Mouse (Mus musculus) embryonic facial prominence, embryonic 11.5 days (tissue): ENCODE results near the gene Tpmt. TPM values are rescaled to one million over a fixed set of nuclear protein-coding genes. Genes with fewer than 3 reads are reported as not detected.

Source experiments
- ATAC-seq: fragments of 200-750 bp; cut with Nextera tagmentation; replicated peaks from 2 replicates; pipeline ENCODE4 v1.8.0; 2017; ENCODE audit warnings: low read depth; ENCODE audit not compliant: insufficient number of reproducible peaks, low FRiP score, low TSS enrichment
- DNase-seq: peaks from one replicate; pipeline ENCODE4 v3.0.0-alpha.2; 2015; ENCODE audit warnings: low spot score
- H3K27ac ChIP-seq: fragments of 300-500 bp; sonication (generic); replicated peaks from 2 replicates; pipeline ENCODE4 v1.5.1; 2014; ENCODE audit warnings: mild to moderate bottlenecking, low read depth, low read length, control low read depth
- H3K27me3 ChIP-seq: fragments of 300-500 bp; sonication (generic); 2 replicates; pipeline ENCODE4 v1.6.1; 2014; ENCODE audit warnings: mild to moderate bottlenecking, low read length, moderate library complexity, mixed read lengths; ENCODE audit not compliant: control insufficient read depth, insufficient read depth
- H3K36me3 ChIP-seq: fragments of 300-500 bp; sonication (generic); replicated peaks from 2 replicates; pipeline ENCODE4 v1.6.1; 2014; ENCODE audit warnings: low read depth, mild to moderate bottlenecking, low read length, moderate library complexity, mixed read lengths; ENCODE audit not compliant: control insufficient read depth, insufficient read depth
- H3K4me1 ChIP-seq: fragments of 300-500 bp; sonication (generic); 2 replicates; pipeline ENCODE4 v1.6.1; 2014; ENCODE audit warnings: low read length, mixed read lengths; ENCODE audit not compliant: control insufficient read depth, insufficient read depth
- H3K4me2 ChIP-seq: fragments of 300-500 bp; sonication (generic); 2 replicates; pipeline ENCODE4 v1.6.1; 2014; ENCODE audit warnings: low read depth, mild to moderate bottlenecking, control low read depth, low read length, moderate library complexity
- H3K4me3 ChIP-seq: fragments of 300-500 bp; sonication (generic); 2 replicates; pipeline ENCODE4 v1.5.1; 2014; ENCODE audit warnings: low read depth, low read length, control low read depth
- H3K9ac ChIP-seq: fragments of 300-500 bp; sonication (generic); replicated peaks from 2 replicates; pipeline ENCODE4 v1.6.1; 2014; ENCODE audit warnings: mild to moderate bottlenecking, control low read depth, low read length
- H3K9me3 ChIP-seq: fragments of 300-500 bp; sonication (generic); replicated peaks from 2 replicates; pipeline ENCODE4 v1.6.1; 2016; ENCODE audit warnings: mild to moderate bottlenecking, low read length, inconsistent platforms, mixed read lengths; ENCODE audit not compliant: control insufficient read depth
- WGBS: fragments of 180-500 bp; shearing (Covaris S2); extraction: QIAGEN DNeasy Blood & Tissue Kit; methylation state at CpG from one replicate; pipeline ENCODE4 v1.1.7; 2014; 5-methylcytosine and 5-hydroxymethylcytosine counted together
- polyA plus RNA-seq: library from polyadenylated mRNA; unstranded; fragments of >200 nt; fragmentation: Nextera tagmentation; extraction: Ambion mirVana; gene quantifications from 2 replicates; pipeline ENCODE4 v1.2.1, GENCODE M21; 2014

Tpmt gene
- polyA plus RNA-seq, 1 experiment from 2014 or later = 32.2 TPM

- no peak overlapping the region for H3K4me2 ChIP-seq
- DNase-seq (no peak), ATAC-seq (no peak)
- 98% methylated on average over 5 of the region's 5 CpGs for WGBS
- H3K36me3 ChIP-seq = no peaks in the 10 kb centered on the region
- no peaks in the 10 kb centered on the region; the same call in 1 of the 2 replicates for H3K4me1 ChIP-seq
- no peaks in the 10 kb centered on the region for H3K27me3 ChIP-seq
- no peak overlapping the region for H3K4me3 ChIP-seq
- H3K9me3 ChIP-seq = no peaks in the 10 kb centered on the region
- no peak overlapping the region for H3K27ac ChIP-seq
- no peak overlapping the region for H3K9ac ChIP-seq
Measured at GRCm38 (mm10) chr13:47040061-47040460, 4.5 kb downstream of the Tpmt start.

GRCm38 (mm10) chr13:47037946-47038345, 6.6 kb downstream of the Tpmt start:
- H3K9ac ChIP-seq = no peak overlapping the region
- H3K27ac ChIP-seq = no peak overlapping the region
- WGBS = 85% methylated on average over 6 of the region's 6 CpGs
- H3K4me1 ChIP-seq = no peaks in the 10 kb centered on the region
- H3K9me3 ChIP-seq = no peaks in the 10 kb centered on the region
- H3K4me2 ChIP-seq = no peak overlapping the region
- no peak for ATAC-seq
- H3K27me3 ChIP-seq = no peaks in the 10 kb centered on the region
- DNase-seq = no peak
- H3K4me3 ChIP-seq = no peak overlapping the region
- H3K36me3 ChIP-seq = no peaks in the 10 kb centered on the region

GRCm38 (mm10) chr13:47033602-47034001, 10.9 kb downstream of the Tpmt start:
- 91% methylated on average over 4 of the region's 4 CpGs for WGBS
- no peak for DNase-seq

DNA sequence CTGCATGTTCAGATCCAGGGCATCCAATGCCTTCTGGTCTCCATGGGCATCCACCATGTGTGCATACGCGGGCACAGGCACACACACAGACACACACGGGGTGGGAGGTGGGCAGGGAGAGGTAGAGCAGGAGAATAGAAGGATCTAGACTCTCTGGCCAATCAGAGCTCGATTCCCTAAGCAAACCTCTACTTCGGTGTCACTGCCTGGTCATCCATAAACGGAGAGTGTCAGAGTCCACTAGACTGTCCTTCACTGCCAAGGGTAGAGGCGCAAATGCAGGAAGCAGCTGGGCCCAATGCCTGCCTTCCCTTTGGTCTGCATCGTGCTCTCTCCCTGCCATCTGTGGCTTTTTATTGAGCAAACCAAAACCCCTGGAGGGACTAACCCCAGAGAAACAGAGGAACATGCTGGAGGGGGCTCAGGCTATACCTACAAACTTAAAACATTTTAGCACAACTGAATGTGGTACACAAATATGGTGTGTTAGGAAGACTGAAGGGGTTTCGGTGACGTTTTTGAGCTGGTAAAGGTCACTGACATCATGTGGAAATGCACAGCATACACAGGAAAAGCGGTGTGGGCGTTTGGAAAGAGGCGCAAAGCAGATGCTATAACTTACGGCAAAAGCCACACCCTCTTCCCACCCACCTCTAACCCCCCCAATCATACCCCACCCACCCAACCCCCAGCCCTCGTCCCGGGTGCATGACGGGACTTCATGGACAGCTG, 14.0 kb downstream of the Tpmt start:
- Histone ChIP-seq H3K27me3 (no peaks in the 10 kb centered on the region), H3K4me1 (no peaks in the 10 kb centered on the region), H3K4me2 (no peak overlapping the region), H3K36me3 (no peaks in the 10 kb centered on the region), H3K9me3 (no peaks in the 10 kb centered on the region), H3K9ac (no peak overlapping the region), H3K27ac (no peak overlapping the region), H3K4me3 (no peak overlapping the region)
- no peak for DNase-seq
- WGBS = 85% methylated on average over 17 of the region's 17 CpGs
- ATAC-seq = no peak

More at GRCm38 (mm10) chr13:47033602-47034001, 10.9 kb downstream of the Tpmt start:
- no peak overlapping the region for H3K4me2 ChIP-seq
- no peaks in the 10 kb centered on the region for H3K27me3 ChIP-seq
- H3K9me3 ChIP-seq = no peaks in the 10 kb centered on the region
- no peak overlapping the region for H3K9ac ChIP-seq
- no peak overlapping the region for H3K4me3 ChIP-seq
- H3K4me1 ChIP-seq = no peaks in the 10 kb centered on the region
- no peaks in the 10 kb centered on the region for H3K36me3 ChIP-seq
- ATAC-seq = no peak
- H3K27ac ChIP-seq = no peak overlapping the region

GRCm38 (mm10) chr13:47020798-47021197, 23.7 kb downstream of the Tpmt start:
- ATAC-seq = no peak
- no peaks in the 10 kb centered on the region for H3K9me3 ChIP-seq
- H3K4me3 ChIP-seq = no peak overlapping the region
- no peaks in the 10 kb centered on the region for H3K36me3 ChIP-seq
- H3K4me1 ChIP-seq = no peaks in the 10 kb centered on the region
- DNase-seq = no peak
- WGBS = 83% methylated on average over 7 of the region's 7 CpGs
- no peaks in the 10 kb centered on the region for H3K27me3 ChIP-seq
- H3K9ac ChIP-seq = no peak overlapping the region
- no peak overlapping the region for H3K27ac ChIP-seq
- H3K4me2 ChIP-seq = no peak overlapping the region

DNA sequence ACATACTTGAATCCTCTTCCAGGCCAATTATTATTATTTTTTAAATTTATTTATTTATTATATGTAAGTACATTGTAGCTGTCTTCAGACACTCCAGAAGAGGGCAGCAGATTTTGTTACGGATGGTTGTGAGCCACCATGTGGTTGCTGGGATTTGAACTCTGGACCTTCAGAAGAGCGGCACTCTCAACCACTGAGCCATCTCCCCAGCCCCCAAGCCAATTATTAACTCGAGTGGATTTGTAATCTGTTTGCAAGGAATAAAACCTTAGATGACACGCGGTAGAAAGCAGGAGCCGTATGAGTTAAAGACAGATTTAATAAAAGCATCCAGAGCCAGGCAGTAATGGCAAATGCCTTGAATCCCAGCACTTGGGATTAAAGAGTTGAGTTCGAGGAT, 24.8 kb downstream of the Tpmt start:
- H3K4me1 ChIP-seq = no peaks in the 10 kb centered on the region
- no peaks in the 10 kb centered on the region for H3K36me3 ChIP-seq
- DNase-seq (no peak), ATAC-seq (no peak)
- H3K4me2 ChIP-seq = no peak overlapping the region
- H3K9me3 ChIP-seq = no peaks in the 10 kb centered on the region
- WGBS = 85% methylated on average over 7 of the region's 7 CpGs
- H3K4me3 ChIP-seq = no peak overlapping the region
- no peak overlapping the region for H3K27ac ChIP-seq
- H3K27me3 ChIP-seq = no peaks in the 10 kb centered on the region
- H3K9ac ChIP-seq = no peak overlapping the region

- H3K27me3 ChIP-seq = peaks cover 3% of the 10 kb centered on the region; the same call in 1 of the 2 replicates
- peak; percentile 68 for DNase-seq
- H3K27ac ChIP-seq = no peak overlapping the region
- WGBS = 55% methylated on average over 5 of the region's 5 CpGs
- no peak for ATAC-seq
- no peaks in the 10 kb centered on the region for H3K9me3 ChIP-seq
- peaks cover 2% of the 10 kb centered on the region for H3K4me1 ChIP-seq
- H3K9ac ChIP-seq = no peak overlapping the region
- no peak overlapping the region for H3K4me3 ChIP-seq
- H3K4me2 ChIP-seq = no peak overlapping the region
- H3K36me3 ChIP-seq = no peaks in the 10 kb centered on the region
Measured at GRCm38 (mm10) chr13:47017259-47017658, 27.3 kb downstream of the Tpmt start.

- H3K36me3 ChIP-seq = no peaks in the 10 kb centered on the region
- H3K4me2 ChIP-seq = peak overlapping the region; percentile 99
- H3K4me3 ChIP-seq = no peak overlapping the region; the same call in 1 of the 2 replicates
- H3K27ac ChIP-seq = no peak overlapping the region
- ATAC-seq = no peak
- DNase-seq = peak; percentile 18
- peaks cover 2% of the 10 kb centered on the region for H3K4me1 ChIP-seq
- 58% methylated on average over 5 of the region's 5 CpGs for WGBS
- H3K27me3 ChIP-seq = peaks cover 3% of the 10 kb centered on the region; the same call in 1 of the 2 replicates
- H3K9ac ChIP-seq = peak overlapping the region; percentile 64; the same call in 1 of the 2 replicates
- H3K9me3 ChIP-seq = peaks cover 2% of the 10 kb centered on the region; the same call in 1 of the 2 replicates
Measured at GRCm38 (mm10) chr13:47015195-47015501, 29.4 kb downstream of the Tpmt start.
